ENCODE assay signal across 9 mouse cellular contexts in the genomic region with DNA sequence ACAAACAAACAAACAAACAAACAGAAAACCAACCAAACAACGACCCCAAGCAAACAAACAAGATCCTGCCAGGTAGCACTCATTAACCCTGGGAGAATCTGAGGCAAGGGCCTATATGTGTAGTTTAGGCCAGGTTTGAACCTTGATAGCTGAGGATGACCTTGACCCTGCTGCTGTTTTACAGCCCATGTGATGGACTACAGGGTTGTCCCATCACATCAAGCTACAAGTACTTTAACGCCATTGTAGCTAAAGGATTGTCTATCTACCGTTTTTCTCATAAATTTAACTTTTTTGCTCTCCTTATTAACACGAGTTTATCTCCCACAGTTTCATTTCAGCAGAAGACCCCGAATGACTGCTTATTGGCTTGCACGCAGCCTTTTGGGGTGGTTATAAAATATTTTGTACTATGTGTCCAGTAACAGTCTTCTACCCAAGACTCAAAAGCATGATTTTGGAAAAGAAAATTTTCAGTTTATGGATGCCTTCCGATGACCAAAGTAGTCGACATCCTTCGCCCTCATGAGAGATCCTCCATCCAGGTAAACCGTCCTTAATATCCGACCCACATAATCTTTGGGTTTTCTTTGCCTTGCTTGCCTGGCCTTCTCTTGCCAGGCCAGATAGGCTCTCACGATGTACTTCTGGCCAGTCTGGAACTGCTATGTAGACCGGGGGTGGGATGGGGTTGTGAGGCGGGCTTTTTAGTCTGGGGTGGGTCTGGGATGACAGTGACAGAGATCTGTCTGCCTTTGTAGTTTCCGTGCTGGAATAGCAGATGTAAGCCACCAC. TPM values are rescaled to one million over a fixed set of nuclear protein-coding genes. Genes with fewer than 3 reads are reported as not detected.
DNase-seq lines count a peak whose midpoint lies in the region; ATAC-seq and TF ChIP-seq lines count a peak whose summit lies in the region.
"Had no signal": no experiment of that assay in that cellular context is flagged by ENCODE, and none has a peak within 500 bp of the region (broad histone marks: within the 10 kb centered on the region; RNA-seq: fewer than 3 reads in every experiment).

No protein-coding gene starts in this region.

- H3K4me2 ChIP-seq in forebrain, postnatal 0 days (ENCODE audit: low read depth), result peak overlapping the region; percentile 59
- peak overlapping the region; percentile 94 for H3K4me2 ChIP-seq in liver, embryonic 16.5 days (ENCODE audit: low read depth, low read length)

- H3K27ac ChIP-seq in forebrain, postnatal 0 days (ENCODE audit: low read depth, low read length), result no peak overlapping the region
- no peak overlapping the region for H3K27ac ChIP-seq in liver, embryonic 16.5 days (ENCODE audit: low read length)

- no peaks in the 10 kb centered on the region for H3K36me3 ChIP-seq in forebrain, postnatal 0 days (ENCODE audit: insufficient read depth)
- H3K36me3 ChIP-seq in liver, embryonic 16.5 days (ENCODE audit: control insufficient read depth, insufficient read depth), result no peaks in the 10 kb centered on the region

- H3K4me3 ChIP-seq in forebrain, postnatal 0 days (ENCODE audit: low read depth, low read length), result peak overlapping the region; percentile 52
- peak overlapping the region; percentile 61 for H3K4me3 ChIP-seq in liver, embryonic 16.5 days (ENCODE audit: low read depth, low read length)

- no peaks in the 10 kb centered on the region for H3K27me3 ChIP-seq in forebrain, postnatal 0 days (ENCODE audit: insufficient read depth, low read length)
- no peaks in the 10 kb centered on the region for H3K27me3 ChIP-seq in liver, embryonic 16.5 days (ENCODE audit: control insufficient read depth, insufficient read depth, low read depth, low read length)

- no peak for TF ChIP-seq CTCF in forebrain, postnatal 0 days (IDR thresholded peaks at IDR 0.05; ENCODE audit: low read depth)

- no peaks in the 10 kb centered on the region for H3K9me3 ChIP-seq in forebrain, postnatal 0 days (ENCODE audit: low read length)
- H3K9me3 ChIP-seq in liver, embryonic 16.5 days (replicated peaks; ENCODE audit: control insufficient read depth, low read length), result no peaks in the 10 kb centered on the region

- ATAC-seq in forebrain, postnatal 0 days, result no peak
- ATAC-seq in liver, embryonic 16.5 days (ENCODE audit: low read depth), result no peak

- no peaks in the 10 kb centered on the region for H3K4me1 ChIP-seq in forebrain, postnatal 0 days (ENCODE audit: insufficient read depth)
- peaks cover 17% of the 10 kb centered on the region for H3K4me1 ChIP-seq in liver, embryonic 16.5 days (ENCODE audit: control insufficient read depth, low read depth, low read length)

- WGBS in forebrain, postnatal 0 days, result 56% methylated on average over 15 of the region's 15 CpGs
- 54% methylated on average over 15 of the region's 15 CpGs for WGBS in liver, embryonic 16.5 days (ENCODE audit: insufficient replicate concordance)

- peak; percentile 52 for DNase-seq in embryo, embryonic 10.5 days (ENCODE audit: low spot score)
- DNase-seq in embryo, embryonic 9.5 days (ENCODE audit: extremely low spot score), result no peak
- peak; percentile 22 for DNase-seq in 416B (ENCODE audit: low read depth)
- no peak for DNase-seq in forebrain, postnatal 0 days
- no peak for DNase-seq in urinary bladder, adult 18-20 months (ENCODE audit: low spot score in 2 of 2)
- DNase-seq in urinary bladder, adult 2 months (ENCODE audit: low spot score), result no peak
- no peak for DNase-seq in kidney, adult 8-10 months
- DNase-seq: B cell, adult 2 months had no signal

- no peak overlapping the region for H3K9ac ChIP-seq in forebrain, postnatal 0 days
- H3K9ac ChIP-seq in liver, embryonic 16.5 days (ENCODE audit: low read depth, low read length), result no peak overlapping the region

RNA-seq across cellular contexts. Expression of gene Hist1h4h, which starts 14.8 kb away (rescaled TPM):
- 1,275 and 1,840 TPM in 2 replicates for total RNA-seq in forebrain, postnatal 0 days (2014; rRNA removed)
- polyA plus RNA-seq in forebrain, postnatal 0 days (2015; fragmentation: Nextera tagmentation; extraction: Ambion mirVana), result 4.1 and 5.7 TPM in 2 replicates
- polyA plus RNA-seq in liver, embryonic 16.5 days (2015; fragmentation: Nextera tagmentation; extraction: Ambion mirVana), result 5.5 and 9.8 TPM in 2 replicates
- 27.8 and 30.5 TPM in 2 replicates for polyA plus RNA-seq in urinary bladder, adult 2 months (2012; rRNA removed)

RNA-seq across cellular contexts. Expression of gene Hist1h2af, which starts 17.7 kb away (rescaled TPM):
- total RNA-seq in forebrain, postnatal 0 days (2014; rRNA removed), result 135 and 227 TPM in 2 replicates
- polyA plus RNA-seq in forebrain, postnatal 0 days (2015; fragmentation: Nextera tagmentation; extraction: Ambion mirVana), result not detected in 2 replicates
- 2.0 and 6.7 TPM in 2 replicates for polyA plus RNA-seq in liver, embryonic 16.5 days (2015; fragmentation: Nextera tagmentation; extraction: Ambion mirVana)
- 1.3 and 5.2 TPM in 2 replicates for polyA plus RNA-seq in urinary bladder, adult 2 months (2012; rRNA removed)

RNA-seq across cellular contexts. Expression of gene Hist1h3g, which starts 19.2 kb away (rescaled TPM):
- 116 and 134 TPM in 2 replicates for total RNA-seq in forebrain, postnatal 0 days (2014; rRNA removed)
- 0.50 TPM in 1 of 2 replicates, not detected in the other for polyA plus RNA-seq in forebrain, postnatal 0 days (2015; fragmentation: Nextera tagmentation; extraction: Ambion mirVana)
- polyA plus RNA-seq in liver, embryonic 16.5 days (2015; fragmentation: Nextera tagmentation; extraction: Ambion mirVana), result 11.0 and 14.8 TPM in 2 replicates
- polyA plus RNA-seq in urinary bladder, adult 2 months (2012; rRNA removed), result 0.40 and 0.90 TPM in 2 replicates

RNA-seq across cellular contexts. Expression of gene Hist1h2bh, which starts 27.2 kb away (rescaled TPM):
- 12.5 and 17.0 TPM in 2 replicates for total RNA-seq in forebrain, postnatal 0 days (2014; rRNA removed)
- polyA plus RNA-seq in forebrain, postnatal 0 days (2015; fragmentation: Nextera tagmentation; extraction: Ambion mirVana), result 0.17 TPM in 1 of 2 replicates, not detected in the other
- polyA plus RNA-seq in liver, embryonic 16.5 days (2015; fragmentation: Nextera tagmentation; extraction: Ambion mirVana), result 1.1 and 1.8 TPM in 2 replicates
- polyA plus RNA-seq in urinary bladder, adult 2 months (2012; rRNA removed), result 0.60 and 0.69 TPM in 2 replicates

RNA-seq across cellular contexts. Expression of gene Btn2a2, which starts 27.4 kb away (rescaled TPM):
- total RNA-seq in forebrain, postnatal 0 days (2014; rRNA removed), result not detected in 2 replicates
- polyA plus RNA-seq in forebrain, postnatal 0 days (2015; fragmentation: Nextera tagmentation; extraction: Ambion mirVana), result 0.10 TPM in 1 of 2 replicates, not detected in the other
- not detected in 2 replicates for polyA plus RNA-seq in liver, embryonic 16.5 days (2015; fragmentation: Nextera tagmentation; extraction: Ambion mirVana)
- polyA plus RNA-seq in urinary bladder, adult 2 months (2012; rRNA removed), result 0.04 TPM in 1 of 2 replicates, not detected in the other

Comparison
In these comparisons a context has a peak if more than half of its experiments do, and no peak if none do; other contexts are left out.
1. DNase-seq: peak in embryo, embryonic 10.5 days (single experiment) and 416B (single experiment); none in embryo, embryonic 9.5 days (single experiment), forebrain, postnatal 0 days (single experiment), urinary bladder, adult 18-20 months (0 of 2), urinary bladder, adult 2 months (single experiment) and kidney, adult 8-10 months (0 of 2).